Mouse (Mus musculus): ENCODE data around the gene Tspan11.

Tspan11 gene

DNA sequence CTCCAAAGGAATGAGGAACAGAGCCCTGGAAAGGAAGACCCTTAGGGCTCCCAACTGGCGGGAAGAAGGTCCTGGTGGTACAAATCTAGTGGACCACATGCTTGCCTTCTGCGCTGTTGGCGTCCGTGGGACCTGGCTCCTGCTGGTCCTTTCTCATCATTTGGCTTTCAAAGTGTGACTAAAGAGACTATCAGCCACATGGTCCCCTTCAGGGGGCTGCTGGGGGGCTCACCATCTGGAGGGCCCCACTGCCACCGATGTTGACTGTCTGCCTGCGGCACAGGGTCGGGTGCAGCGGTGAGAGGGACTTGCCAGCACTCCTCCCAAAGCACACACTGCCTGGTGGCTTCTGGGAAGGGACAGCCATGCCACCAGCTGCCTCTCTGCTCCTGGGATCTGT lies 105.6 kb downstream of the Tspan11 start:
- no peak for DNase-seq

DNA sequence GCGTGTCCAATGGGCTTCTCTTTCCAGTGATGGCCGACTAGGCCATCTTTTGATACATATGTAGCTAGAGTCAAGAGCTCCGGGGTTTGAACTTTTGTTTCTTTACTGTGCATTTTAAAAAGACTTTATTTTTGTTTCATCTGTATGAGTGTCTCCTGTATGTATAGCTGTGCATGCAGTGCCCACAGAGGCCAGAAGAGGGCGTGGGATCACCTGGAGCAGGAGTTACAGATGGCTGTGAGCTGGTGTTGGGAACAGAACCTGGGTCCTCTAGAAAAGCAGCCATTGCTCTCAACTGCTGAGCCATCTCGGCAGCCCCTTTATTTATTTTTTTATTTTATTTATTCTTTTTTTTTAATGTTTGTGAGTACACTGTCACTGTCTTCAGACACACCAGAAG lies 109.5 kb downstream of the Tspan11 start:
- DNase-seq, result no peak

DNA sequence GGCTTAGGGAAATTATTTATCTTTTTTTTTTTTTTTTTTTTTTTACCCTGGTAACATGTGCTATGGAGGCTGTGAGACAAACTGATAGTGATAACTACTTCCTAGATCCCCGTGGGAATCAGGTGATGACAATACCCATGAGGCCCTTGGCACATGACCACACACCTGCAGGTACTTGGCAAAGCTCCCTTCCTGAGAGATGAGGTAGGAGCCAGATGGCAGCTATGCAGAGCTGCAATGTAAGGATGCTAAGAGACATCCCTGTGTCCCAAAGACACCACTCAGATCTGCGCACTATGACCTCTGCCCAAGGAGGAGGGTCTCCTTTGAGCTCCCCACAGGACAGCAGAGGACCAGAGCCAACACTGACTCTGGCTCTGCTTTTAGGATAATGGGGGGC lies 111.7 kb downstream of the Tspan11 start:
- no peak for DNase-seq

DNA sequence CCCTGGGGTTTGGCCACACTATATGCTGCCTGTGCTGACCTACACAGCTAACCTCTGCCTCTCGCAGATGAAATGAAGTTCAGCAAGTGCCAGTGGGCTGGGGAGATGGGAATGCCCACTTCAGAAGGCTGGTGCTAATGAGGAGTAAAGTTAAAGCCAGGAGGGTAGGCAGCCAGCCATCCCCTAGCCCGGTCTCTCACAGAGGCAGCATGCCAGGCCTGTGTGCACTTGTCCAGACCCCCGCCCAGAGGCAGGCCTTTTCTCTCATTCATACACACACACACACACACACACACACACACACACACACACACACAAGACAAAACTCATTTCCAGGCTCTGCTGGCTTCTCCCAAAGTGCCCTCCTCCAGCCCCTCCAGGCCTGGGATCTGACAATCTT lies 113.4 kb downstream of the Tspan11 start:
- no peak for DNase-seq

DNA sequence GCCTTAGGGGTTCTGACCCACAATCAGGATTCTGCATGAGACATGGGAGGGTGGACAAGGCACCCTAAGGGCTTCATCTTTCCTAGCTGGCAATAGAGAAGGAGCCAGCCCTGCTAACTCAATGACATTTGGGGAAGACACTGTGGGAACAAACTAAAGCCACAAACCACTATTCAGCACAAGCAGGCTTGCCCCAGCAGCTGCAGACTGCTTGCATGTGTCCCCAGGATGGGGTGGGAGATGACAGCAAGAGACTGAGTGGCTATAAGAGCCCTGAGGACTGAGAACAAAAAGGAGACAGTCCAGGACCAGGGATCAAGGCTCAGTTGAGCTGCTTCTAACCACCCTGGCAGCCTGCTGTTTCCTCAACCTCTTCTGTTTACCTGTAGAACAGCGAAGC lies 114.2 kb downstream of the Tspan11 start:
- no peak for DNase-seq

DNA sequence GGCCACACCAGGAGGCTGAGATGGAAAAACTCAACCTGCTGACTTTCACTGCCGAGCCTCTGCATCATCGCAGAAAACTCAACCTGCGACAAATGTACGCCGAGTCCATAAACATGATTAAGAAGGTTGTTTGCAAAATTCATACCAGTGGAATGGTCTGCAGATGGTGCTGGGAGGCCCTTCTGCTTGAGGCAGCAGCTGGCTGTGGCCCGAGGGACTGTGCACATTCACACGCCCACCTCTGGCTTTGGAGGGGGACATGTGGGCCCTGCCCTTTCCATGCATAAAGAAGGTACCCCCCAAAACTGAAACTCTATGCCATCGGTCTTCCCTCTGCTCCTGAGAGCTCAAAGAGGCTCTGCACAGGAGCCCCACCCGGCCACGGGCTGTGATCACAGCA lies 114.7 kb downstream of the Tspan11 start:
- DNase-seq, result no peak

DNA sequence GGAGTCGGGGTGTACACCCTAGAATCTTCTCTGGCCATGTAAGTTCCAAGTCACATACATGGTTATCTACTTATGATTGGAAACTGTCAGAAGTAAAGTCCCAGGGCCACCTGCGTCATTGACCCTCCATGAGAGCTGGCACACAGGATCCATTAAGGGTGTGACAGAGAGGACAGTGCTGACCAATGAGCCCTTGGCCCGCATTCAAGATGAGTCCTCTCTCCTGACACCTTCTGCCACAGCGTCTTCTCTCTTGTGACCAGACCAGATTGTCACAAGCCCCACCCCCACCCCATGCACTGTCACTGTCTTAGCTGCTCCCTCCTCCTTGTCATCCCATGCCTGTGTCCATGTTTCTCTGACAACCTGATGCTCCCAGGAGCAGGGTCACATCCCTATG lies 115.3 kb downstream of the Tspan11 start:
- DNase-seq, result no peak

DNA sequence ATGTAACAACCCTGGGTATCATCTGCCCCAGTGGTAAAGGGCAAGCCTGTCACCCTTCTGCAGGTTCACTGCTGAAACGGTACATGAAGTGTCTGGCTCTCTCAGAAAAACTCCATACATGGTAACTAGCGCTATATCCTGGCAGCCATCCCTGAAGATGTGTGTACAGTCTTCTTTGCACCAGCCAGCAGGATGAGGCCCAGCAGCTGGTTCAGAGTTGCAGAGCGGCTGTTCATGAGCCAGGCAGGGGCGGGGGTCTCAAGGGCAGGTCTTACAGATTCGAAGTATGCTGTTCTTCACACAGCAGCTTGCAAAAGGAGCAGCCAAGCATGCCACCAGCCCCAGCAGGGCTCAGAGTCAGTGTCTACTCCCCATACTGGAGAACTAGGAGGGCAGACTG lies 116.2 kb downstream of the Tspan11 start:
- no peak for DNase-seq
